Mouse (Mus musculus): Measurements from ENCODE around the gene Lsamp.

Lsamp gene

DNA sequence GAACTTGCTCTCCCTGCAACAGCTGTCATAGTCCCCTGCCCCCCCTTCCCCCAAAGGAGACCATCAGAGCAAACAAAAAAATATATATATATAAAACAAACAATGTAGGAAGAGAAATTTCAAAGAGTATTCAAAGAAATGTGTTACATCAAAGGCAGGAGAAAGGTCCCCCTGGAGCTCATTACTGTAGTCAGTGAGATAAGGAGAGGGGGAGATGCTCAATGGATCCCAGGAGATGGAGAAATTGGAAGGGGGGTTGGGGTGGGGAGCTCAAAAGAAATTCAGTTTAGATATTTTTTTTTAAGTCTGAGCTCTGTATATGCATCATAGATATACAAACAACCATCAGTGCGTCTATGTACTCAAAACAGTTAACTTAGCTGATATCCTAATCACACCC, 976.4 kb downstream of the Lsamp start:
- CTCF ChIA-PET = no interaction called here

DNA sequence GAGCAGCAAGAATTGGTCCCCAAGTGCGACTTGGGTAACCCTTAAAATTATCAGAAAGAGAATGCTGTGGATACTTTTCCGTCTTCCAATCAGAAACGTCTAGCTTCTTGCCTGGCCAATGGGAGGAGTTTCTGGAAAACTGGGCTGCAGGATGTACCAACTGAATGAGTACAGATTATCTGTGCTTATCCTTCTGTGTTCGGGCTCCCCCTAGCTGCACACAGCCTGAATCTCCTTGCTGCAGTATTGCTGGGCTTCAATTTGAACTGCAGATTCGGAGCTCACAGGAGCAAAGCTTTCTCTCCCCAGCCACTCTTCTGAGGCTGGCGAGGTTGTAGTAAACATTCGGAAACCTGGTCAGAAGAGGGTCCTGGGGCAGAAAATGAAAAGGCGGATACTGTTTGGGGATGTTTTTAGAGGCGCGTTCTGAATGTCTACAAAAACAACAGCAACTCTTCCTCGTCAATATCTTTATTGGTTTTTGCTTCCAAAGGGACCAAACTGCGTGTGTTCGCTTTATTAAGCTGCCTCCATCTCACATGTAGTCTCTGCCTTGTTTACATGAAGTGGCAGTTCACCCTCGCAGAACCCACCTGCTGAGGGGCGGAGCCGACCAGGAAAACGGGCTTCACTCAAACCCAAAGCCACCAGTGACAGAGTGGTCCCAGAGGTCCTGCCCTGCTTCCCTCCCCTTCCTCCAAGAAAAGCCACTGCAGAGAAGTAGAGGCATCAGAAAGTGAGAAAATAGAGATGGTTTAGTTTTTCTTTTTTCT, 984.1 kb downstream of the Lsamp start:
- CTCF ChIA-PET = no interaction called here

DNA sequence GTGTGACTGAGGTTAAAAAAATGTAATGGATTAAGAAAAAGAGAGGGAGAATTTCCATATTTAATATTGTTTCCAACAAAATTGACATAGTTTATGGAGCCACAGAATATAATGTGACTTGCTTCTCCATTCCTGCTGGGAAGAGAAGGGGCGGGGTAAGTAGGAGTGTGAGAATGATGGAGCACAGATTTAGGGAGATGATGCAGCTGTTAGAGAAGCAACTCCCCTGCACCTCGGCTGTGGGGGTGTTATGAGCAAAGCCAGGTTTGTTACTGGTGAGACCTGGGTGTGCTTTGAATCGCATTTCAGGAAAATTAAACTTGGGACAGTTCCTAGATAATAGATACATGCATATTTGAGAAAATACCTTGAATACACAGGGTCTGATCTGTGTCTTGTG, 987.2 kb downstream of the Lsamp start:
- CTCF ChIA-PET = no interaction called here

DNA sequence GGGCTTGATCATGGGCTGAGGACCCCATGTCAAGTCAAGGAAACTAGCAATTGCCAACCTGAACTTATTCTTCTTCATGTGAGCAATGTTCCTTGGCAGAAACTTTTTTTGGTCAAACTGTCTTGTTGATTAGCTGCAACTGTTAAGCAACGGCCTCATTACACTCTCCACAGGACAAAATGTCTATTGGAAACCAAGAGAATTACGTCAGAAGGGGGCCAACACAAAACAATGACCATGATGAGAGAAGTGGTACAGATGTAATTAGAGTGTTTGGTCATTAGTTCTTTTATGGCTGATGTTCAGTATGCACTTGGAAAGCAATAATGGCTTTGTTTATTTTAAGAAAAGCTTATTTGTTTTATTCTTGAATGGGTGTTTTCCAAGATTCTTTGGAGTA, 989.9 kb downstream of the Lsamp start:
- CTCF ChIA-PET = no interaction called here

DNA sequence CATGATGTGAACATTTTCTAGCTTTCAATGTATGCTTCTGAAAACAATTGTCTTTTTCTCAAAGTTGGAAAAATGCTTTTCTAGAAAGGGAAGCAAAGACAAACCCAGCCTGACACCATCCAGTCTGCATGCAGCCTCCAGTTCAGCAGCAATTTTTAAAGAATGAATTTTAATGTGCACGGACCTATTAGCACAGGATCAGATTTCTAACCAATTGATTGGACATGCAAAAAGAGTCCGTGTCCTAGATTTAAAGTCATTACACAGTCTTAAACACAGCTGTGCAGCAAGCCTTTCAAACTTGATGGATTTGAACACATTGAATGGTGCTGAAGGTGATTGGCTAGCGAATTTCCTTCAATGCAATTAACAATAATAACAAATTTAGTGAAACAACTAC, 998.9 kb downstream of the Lsamp start:
- CTCF ChIA-PET = no interaction called here

DNA sequence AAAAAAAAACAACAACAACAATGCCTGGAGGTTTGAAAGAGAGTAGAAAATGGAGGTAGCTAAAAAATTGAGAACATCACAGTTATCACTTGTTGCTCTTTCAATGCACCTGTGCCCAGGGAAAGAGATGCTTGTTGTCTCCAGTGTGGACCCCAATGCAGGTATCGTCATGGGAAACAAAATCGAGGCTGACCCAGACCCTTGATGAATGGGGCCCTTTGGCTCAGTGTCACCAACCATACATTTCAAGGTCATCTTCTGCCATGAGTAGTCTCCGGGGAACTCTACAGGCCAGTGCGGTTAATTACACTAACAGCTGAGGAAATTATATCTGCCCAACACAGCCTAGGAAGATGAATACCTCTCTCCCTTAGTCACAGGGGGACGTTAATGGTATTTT, 1023.4 kb downstream of the Lsamp start:
- CTCF ChIA-PET = no interaction called here

DNA sequence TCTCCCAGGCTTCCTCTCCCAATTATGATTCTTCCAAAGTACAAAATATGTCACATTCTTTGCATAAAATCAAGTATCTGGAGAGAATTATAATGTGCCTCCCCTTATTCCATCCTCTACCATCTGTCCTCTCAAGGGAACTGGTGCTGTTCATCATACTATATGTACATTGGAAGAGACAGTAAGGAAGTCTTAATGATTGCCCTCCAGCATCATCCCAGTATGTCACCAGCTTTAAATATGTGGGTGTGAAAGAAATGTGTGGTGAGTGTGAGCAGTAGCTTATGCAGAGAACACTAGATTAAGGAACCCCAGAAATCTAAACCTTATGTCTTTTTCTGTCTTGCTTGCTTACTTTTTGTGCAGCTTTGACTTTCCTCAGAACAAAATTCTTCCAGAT, 1050.6 kb downstream of the Lsamp start:
- CTCF ChIA-PET = no interaction called here

DNA sequence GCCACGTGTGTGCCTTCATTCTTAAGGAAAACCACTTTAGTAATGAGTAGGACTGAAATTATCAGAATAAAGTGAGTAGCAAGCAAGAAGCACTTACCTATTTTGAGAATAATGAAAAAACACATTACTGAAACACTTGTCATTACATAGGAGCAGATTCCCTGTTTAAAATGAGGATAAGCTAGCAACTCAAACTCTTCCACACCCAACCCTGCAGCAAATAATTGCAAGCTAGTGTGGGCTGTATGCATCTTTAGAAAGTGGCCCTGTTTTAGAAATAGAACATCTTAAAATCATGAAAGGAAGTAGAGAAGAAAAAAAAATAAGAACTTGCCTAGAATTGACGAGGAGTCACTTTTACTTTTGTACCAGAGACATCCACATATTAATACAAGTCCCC, 1057.5 kb downstream of the Lsamp start:
- CTCF ChIA-PET = no interaction called here

DNA sequence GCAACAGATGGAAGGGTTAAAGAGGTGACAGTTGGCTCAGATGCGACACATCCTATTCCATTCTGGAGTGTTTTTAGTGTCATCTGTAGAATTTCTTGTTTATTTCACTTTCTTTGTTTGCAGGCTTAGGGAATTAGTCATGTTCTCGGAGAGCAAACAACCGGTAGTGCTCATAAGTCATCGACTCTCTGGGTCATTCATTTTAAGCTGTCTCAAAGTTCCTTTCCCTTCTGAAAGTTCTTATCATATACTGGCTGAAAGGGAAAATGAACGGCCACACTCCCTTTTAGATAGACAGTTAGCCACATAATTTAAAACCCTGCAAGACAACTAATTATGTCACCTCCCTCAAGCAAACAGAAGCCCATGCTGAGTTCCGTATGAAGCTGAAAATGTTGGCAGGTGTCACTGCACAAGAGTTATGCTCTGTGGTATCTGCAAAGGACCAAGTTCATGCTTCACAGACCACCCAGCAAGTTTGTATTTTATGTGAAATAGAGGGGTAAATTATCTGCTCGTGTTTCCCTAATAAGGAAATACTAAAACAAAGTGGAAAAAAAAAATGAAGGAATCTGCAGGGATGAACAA, 1079.2 kb downstream of the Lsamp start:
- CTCF ChIA-PET = no interaction called here

DNA sequence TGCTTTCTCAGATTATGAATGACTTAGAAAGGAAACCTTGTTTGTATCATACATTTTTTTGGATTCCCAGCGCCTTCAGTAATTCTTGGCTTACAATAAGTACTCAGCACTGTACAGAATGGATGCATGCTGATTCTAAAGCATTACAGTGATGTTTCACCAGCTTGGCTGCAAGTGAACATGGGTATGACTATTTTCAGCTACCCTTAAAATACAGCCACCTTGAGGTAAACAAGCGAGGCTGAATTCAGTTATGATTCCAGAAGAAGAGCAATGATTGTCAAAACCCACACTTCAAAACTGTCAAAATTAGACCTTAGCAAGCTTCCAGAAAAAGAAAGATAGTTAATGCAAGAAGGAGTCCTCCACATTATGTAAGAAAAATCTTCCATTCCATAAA, 1089.3 kb downstream of the Lsamp start:
- CTCF ChIA-PET = no interaction called here

DNA sequence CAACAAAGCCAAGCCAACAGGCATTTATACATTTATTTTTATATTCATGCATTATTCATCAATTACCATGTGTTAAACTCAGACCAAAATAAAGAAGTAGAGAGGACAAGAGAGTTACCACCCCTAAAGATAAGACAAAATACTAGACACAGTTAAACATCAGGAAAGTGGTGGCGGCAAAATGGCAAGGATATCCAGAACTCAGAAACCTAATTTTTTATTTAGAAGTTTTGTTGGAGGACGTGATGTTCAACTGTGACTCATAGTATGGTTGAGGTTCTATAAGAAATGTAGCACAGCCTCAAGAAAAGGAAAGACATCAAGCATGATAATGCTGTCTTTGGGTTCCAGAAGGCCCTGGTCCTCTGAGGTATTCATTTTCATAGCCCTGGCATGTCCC, 1104.5 kb downstream of the Lsamp start:
- CTCF ChIA-PET = no interaction called here

DNA sequence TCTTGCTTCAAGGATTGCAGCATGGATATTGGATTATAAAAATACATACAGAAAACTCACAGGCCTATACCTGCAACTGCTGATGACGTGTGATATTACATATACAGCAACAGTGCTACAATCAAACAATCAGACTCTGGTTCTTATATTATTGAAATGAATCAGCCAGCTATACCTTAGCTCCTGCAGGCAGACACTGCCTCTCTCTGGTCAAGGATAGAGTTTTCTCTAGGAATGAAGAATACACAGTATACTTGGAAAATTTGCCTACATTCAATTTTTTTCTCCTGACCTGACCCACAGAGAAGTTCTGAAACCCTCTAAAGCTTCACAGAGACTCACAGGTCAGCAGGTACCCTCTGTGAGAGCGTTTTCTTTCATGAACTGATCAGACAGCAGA, 1105.9 kb downstream of the Lsamp start:
- CTCF ChIA-PET = no interaction called here

DNA sequence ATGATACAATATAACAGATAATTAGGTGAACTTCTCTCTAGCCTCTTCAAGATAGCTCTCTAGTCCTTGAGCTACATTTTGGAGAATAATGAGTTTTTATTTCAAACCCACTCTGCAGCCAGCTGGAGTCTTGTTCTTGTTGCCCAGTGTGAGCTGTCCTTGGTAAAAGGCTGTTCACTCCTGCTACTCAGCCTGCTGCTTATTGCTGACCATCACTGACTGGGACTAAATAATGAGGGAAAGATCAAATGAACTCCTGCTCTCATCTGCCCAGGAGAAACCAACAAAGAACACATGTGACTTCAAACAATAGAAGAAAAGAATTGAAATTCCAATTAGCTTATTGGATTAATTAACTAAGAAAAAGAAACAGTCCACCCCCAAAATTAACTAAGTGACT, 1107.1 kb downstream of the Lsamp start:
- CTCF ChIA-PET = no interaction called here

DNA sequence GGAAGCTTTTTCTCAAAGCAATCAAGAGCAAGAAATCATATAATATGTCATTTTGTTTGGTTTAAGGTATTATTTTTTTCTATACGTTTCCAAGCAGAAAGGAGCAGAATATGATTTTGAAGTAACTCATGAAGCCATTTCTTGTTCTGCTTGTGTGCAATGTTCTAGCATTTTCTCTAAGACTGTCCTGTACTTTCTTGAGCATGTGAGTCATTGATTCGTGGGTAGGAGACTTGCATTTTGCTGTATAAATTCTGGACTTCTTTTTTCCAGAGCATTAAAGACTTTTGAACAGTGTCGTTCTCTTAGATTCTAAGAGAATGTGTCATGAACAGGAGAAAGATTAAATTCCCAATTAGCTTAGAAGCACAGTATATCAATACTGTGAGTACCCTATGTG, 1118.6 kb downstream of the Lsamp start:
- CTCF ChIA-PET = no interaction called here

DNA sequence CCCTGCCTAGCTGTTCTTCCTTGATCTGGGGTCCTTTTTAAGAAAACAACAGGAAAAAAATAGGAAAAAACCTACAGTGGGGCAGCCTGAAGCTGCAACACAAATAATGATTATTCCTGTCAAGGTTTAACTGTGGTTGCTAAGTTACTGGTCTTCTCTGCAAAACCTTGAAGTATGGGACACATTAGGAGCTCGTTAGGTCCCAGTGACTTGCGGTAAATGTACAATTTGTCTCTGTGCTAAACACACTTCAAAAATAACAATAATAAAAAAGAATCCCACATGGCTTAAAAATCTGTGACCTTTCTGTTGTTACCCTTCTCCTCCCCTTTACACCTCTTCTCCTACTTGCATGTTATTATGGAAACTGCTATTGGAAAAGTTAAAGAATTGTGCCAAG, 1140.2 kb downstream of the Lsamp start:
- CTCF ChIA-PET = no interaction called here

DNA sequence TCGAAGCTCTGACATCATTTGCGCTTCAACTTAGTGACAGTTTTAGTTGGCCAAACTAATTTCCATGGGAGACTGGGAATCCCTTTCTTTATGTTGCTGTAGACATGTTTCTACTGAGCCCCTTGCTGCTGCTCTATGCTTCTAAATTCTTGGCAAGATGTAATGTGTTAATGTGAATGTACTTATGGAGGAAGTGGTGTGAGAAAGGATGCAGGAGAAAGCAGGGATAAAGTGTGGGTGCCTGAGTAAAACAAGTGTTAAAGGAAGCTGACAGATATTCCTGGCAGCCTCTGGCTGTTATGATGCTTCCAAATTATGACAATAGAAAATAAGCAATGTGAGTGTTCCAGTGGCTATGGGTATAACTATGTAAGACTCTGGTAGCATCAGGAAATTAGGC, 1140.9 kb downstream of the Lsamp start:
- CTCF ChIA-PET = no interaction called here

DNA sequence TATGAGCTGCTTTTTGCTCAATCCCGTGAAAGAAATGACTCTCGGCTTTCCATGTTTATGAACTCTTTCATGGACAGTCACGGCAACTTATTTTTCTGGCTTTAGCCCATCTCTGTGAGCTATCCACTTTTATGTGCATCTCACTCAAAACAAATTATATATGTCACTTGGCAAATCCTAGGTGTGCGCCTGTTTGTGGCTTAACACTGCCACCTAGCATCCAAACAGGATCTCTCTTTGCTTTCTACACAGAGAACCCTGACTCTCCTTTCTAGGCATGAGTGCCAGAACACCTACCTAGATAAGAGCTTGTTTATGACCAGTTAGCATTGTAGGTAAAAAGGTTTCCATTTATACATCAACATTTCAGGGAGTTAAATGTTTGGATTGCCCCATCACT, 1146.9 kb downstream of the Lsamp start:
- CTCF ChIA-PET = no interaction called here

DNA sequence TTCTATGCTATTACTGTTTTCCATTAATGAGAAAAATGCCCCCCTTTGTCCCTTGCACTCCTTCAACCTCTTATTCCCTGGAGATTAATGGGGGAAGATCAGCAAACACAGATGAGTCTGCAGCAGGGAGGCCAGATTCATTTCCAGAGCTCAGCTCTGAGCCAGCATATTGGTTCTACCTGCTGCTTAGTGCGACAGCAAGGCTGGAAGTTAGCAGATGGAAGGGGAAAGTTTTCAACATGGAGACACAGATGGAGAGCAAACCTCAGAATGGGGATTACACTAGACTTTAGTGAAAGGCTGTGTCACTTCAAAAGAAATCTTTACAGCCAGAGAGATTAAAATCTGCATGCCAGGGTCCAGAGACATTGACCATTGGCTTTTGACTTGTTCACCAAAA, 1188.7 kb downstream of the Lsamp start:
- CTCF ChIA-PET = no interaction called here

DNA sequence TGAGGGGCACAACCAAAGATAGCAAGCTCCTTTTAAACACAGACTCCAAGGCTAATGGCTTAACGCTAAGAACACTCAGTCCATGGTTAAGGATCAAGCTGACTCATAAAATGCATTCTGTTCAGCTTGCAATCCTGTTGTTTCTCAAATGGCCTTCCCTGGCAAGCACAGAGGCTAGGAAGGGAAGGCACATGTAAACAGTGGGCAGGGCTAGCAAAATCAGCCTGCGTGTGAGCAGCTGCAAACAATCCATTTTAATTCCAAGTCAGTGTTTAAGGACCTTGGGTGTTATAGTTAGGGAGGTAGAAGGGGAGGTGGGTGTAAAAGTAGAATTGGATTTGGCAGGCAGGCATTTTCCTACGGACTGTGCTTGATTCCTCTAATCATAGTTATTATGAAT, 1195.4 kb downstream of the Lsamp start:
- CTCF ChIA-PET = no interaction called here

DNA sequence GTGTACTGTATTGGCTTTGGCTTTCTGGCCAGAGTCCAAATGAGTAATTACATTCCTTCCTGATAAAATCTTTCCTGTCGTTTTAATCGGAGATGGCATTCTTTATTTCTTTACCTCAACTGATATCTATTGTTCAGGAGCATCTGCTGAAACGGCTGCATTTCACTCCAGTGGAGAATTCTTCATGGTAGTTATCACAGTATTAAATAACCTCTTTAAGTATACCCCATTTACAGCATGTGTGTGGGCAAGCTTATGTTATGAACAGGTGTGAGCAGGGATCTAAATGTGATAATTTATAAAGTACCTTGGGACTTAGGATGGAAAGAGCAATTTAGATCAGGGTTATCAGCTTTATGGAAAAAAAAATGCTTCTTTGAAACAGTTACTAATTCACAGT, 1196.7 kb downstream of the Lsamp start:
- CTCF ChIA-PET = no interaction called here

DNA sequence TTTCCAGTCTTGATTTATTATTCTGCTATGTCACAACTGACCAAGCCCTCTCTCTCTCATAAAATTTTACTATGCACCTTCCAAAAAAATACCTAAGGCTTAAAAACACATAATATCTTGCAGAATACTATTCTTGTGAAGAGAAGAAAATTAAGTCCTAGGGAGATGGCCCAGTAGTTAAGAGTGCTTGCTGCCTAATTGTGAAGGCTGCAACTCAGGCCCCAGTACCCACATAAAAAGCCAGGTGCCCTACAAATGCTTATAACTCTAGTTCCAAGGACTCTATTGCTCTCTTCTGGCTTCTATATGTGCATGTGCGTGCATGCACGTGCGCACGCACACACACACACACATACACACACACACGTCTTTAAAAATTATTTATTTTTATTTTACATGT, 1225.9 kb downstream of the Lsamp start:
- CTCF ChIA-PET = no interaction called here

DNA sequence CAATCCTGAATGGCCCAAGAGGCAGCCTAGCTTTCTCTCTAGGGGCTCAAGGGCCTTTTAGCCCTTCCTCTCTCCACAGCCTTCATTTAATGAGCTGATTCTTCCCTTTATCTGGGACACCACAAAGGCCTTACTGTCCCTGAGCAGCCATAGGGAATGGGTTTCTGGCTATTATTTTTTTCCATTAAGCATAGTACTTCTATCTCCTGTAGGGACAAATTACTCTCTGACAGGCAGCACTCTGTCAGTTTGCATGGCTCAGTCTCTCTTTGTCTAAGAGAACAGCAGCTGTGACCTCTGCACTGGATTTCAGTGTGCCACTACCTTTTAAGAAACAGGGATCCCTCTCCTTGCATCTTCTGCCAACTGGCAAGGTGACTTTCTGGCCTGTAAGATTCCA, 1251.7 kb downstream of the Lsamp start:
- CTCF ChIA-PET = no interaction called here

DNA sequence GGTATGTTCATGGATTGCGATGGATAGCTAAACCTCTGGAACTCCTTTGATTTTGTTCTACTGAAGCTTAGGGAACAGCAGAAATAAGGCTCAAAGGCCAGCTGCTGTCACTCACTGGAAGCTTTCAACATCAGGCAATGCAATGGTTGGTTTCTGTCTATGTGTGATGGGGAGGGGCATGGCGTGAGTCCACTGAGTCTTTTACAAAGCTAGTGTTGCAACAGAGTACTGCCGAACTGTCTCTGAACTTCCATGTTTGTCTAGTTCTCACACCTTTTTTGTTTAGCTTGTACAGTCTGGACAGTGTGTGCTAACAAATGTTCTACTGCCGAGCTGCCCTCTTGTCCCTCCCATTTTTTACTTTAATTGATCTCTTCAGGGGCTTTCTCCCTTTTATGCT, 1258.7 kb downstream of the Lsamp start:
- CTCF ChIA-PET = no interaction called here

DNA sequence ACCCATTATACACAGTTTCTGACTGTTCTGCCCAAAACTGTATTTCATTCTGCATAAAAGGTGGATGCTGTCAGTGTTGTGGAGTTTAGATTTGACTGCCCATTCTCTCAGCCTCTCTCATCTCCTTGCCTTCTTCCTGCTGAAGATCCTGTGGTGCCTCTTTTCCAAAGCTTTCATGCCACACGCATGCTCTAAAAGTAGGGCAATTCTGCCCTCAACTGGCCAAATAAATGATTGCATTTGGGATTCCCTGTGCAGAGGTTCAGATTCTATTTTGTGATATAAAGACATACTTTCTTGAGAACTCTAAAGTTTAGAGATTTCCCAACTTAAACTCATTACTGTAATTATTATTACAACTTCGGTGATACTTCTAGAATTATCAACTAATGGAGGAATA, 1260.5 kb downstream of the Lsamp start:
- CTCF ChIA-PET = no interaction called here

All from spleen, embryonic (tissue).